Comparison of ENCODE assay signal across 11 mouse cellular contexts in genomic region chr4:134943758-134944538, GRCm38 (mm10). TPM values are rescaled to one million over a fixed set of nuclear protein-coding genes. Genes with fewer than 3 reads are reported as not detected.
DNase-seq lines count a peak whose midpoint lies in the region; ATAC-seq and TF ChIP-seq lines count a peak whose summit lies in the region.
"Had no signal": no experiment of that assay in that cellular context is flagged by ENCODE, and none has a peak within 500 bp of the region (broad histone marks: within the 10 kb centered on the region; RNA-seq: fewer than 3 reads in every experiment).

No protein-coding gene starts in this region.

- no peak overlapping the region for H3K27ac ChIP-seq in embryonic facial prominence, embryonic 15.5 days (replicated peaks)
- no peak overlapping the region for H3K27ac ChIP-seq in stomach, postnatal 0 days (replicated peaks)
- H3K27ac ChIP-seq: heart, adult 2 months; macrophage had no signal

- peak; percentile 66 to 77 for DNase-seq in left cerebral cortex, adult 18-20 months (ENCODE audit: low spot score in 2 of 2)
- no peak for DNase-seq in left cerebral cortex, adult 11 months (ENCODE audit: low spot score)
- DNase-seq in Muller cell, postnatal 12 days (ENCODE audit: inconsistent ontology term), result peak; percentile 33
- peak; percentile 40 to 57 for DNase-seq in lung, postnatal 4 days
- DNase-seq in stomach, postnatal 0 days (ENCODE audit: low spot score), result no peak
- no peak for DNase-seq in embryo, embryonic 10.5 days (ENCODE audit: low spot score)
- DNase-seq: cerebellum, postnatal 36 days; heart, adult 2 months; kidney, postnatal 25 days had no signal

- H3K36me3 ChIP-seq in embryonic facial prominence, embryonic 15.5 days, result no peaks in the 10 kb centered on the region
- no peaks in the 10 kb centered on the region for H3K36me3 ChIP-seq in stomach, postnatal 0 days (ENCODE audit: control insufficient read depth, insufficient read depth, low read length)

- no peak for TF ChIP-seq CTCF in stomach, postnatal 0 days (IDR thresholded peaks at IDR 0.05; ENCODE audit: low read depth)

- peaks cover 26% of the 10 kb centered on the region for H3K4me1 ChIP-seq in embryonic facial prominence, embryonic 15.5 days
- no peaks in the 10 kb centered on the region for H3K4me1 ChIP-seq in stomach, postnatal 0 days (replicated peaks; ENCODE audit: control insufficient read depth, insufficient read depth)

- peaks cover 9% of the 10 kb centered on the region; the same call in 1 of the 2 replicates for H3K27me3 ChIP-seq in embryonic facial prominence, embryonic 15.5 days
- H3K27me3 ChIP-seq in stomach, postnatal 0 days (ENCODE audit: control insufficient read depth, insufficient read depth, low read length), result no peaks in the 10 kb centered on the region

- H3K4me2 ChIP-seq in embryonic facial prominence, embryonic 15.5 days (replicated peaks), result 0 out of 2 replicates have a peak overlapping the region, but pooled peaks have one; percentile 3
- no peak overlapping the region for H3K4me2 ChIP-seq in stomach, postnatal 0 days (replicated peaks; ENCODE audit: low read depth)

- H3K9ac ChIP-seq in embryonic facial prominence, embryonic 15.5 days, result no peak overlapping the region
- no peak overlapping the region for H3K9ac ChIP-seq in stomach, postnatal 0 days (ENCODE audit: low read length)

- TF ChIP-seq EP300 in stomach, postnatal 0 days (optimal IDR thresholded peaks at IDR 0.05), result no peak

- no peak overlapping the region for H3K4me3 ChIP-seq in embryonic facial prominence, embryonic 15.5 days (replicated peaks)
- H3K4me3 ChIP-seq in stomach, postnatal 0 days (ENCODE audit: low read depth, low read length), result no peak overlapping the region
- H3K4me3 ChIP-seq: heart, adult 2 months had no signal

- WGBS in embryonic facial prominence, embryonic 15.5 days, result 31% methylated on average over 27 of the region's 27 CpGs
- 46% methylated on average over 27 of the region's 27 CpGs for WGBS in stomach, postnatal 0 days

- H3K9me3 ChIP-seq in embryonic facial prominence, embryonic 15.5 days (replicated peaks), result no peaks in the 10 kb centered on the region
- H3K9me3 ChIP-seq in stomach, postnatal 0 days (ENCODE audit: control insufficient read depth, low read length), result no peaks in the 10 kb centered on the region

- peak; percentile 75 for ATAC-seq in embryonic facial prominence, embryonic 15.5 days (ENCODE audit: insufficient number of reproducible peaks, low FRiP score, low TSS enrichment, low read depth)
- no peak for ATAC-seq in stomach, postnatal 0 days (ENCODE audit: low FRiP score, low TSS enrichment)

RNA-seq across cellular contexts. Expression of gene Syf2, which starts 13.2 kb away (rescaled TPM):
- total RNA-seq in left cerebral cortex, adult 18-20 months (2021), result 10 to 100 TPM; 59.9 to 63.6 TPM
- polyA plus RNA-seq in embryonic facial prominence, embryonic 15.5 days (2015; fragmentation: Nextera tagmentation; extraction: Ambion mirVana), result 77.8 and 83.6 TPM in 2 replicates
- 74.1 and 77.9 TPM in 2 replicates for polyA plus RNA-seq in stomach, postnatal 0 days (2015; fragmentation: Nextera tagmentation; extraction: Ambion mirVana)

RNA-seq across cellular contexts. Expression of gene Rsrp1, which starts 20.6 kb away (rescaled TPM):
- 100 to 1,000 TPM; 248 to 297 TPM for total RNA-seq in left cerebral cortex, adult 18-20 months (2021)
- polyA plus RNA-seq in embryonic facial prominence, embryonic 15.5 days (2015; fragmentation: Nextera tagmentation; extraction: Ambion mirVana), result 505 and 540 TPM in 2 replicates
- 278 and 283 TPM in 2 replicates for polyA plus RNA-seq in stomach, postnatal 0 days (2015; fragmentation: Nextera tagmentation; extraction: Ambion mirVana)

RNA-seq across cellular contexts. Expression of gene Tmem50a, which starts 29.1 kb away (rescaled TPM):
- 100 to 1,000 TPM; 119 to 127 TPM for total RNA-seq in left cerebral cortex, adult 18-20 months (2021)
- polyA plus RNA-seq in embryonic facial prominence, embryonic 15.5 days (2015; fragmentation: Nextera tagmentation; extraction: Ambion mirVana), result 190 and 193 TPM in 2 replicates
- 187 and 193 TPM in 2 replicates for polyA plus RNA-seq in stomach, postnatal 0 days (2015; fragmentation: Nextera tagmentation; extraction: Ambion mirVana)

Comparison
In these comparisons a context has a peak if more than half of its experiments do, and no peak if none do; other contexts are left out.
1. DNase-seq: peak in left cerebral cortex, adult 18-20 months (2 of 2), Muller cell, postnatal 12 days (single experiment) and lung, postnatal 4 days (2 of 2); none in left cerebral cortex, adult 11 months (single experiment), stomach, postnatal 0 days (single experiment) and embryo, embryonic 10.5 days (single experiment).